Mouse (Mus musculus): ENCODE measurements around the gene Olfr504.

DNA sequence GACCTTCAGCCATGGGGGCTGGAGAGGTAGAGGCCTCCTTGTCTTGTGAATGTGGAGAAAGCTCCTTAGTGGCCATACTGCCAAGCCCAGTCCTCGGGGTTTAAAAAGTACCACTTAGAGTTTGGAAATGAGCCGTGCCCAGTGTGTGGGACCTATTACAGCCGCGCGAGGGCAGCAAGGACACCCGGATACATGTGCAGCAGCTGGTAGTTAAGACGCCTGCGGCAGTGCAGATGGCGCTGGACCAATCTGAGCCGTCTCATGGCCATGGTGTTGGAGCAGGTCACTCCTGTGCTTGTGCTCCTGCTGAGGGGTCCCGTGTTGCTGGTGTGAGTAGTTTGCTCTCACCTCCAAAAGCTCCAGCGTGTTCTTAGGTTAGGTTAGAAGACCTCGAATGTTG is 23.2 kb downstream of the Olfr504 start:
- TF ChIP-seq EP300 (IDR thresholded peaks at IDR 0.05; ENCODE audit: insufficient read depth, low read depth, low read length) = no peak
- no peak for TF ChIP-seq POLR2A (IDR thresholded peaks at IDR 0.05; ENCODE audit: insufficient read depth, low read length)
